Mouse (Mus musculus) left cerebral cortex, postnatal 10 days (tissue): ENCODE results near the gene Cadm2. TPM values are rescaled to one million over a fixed set of nuclear protein-coding genes. Genes with fewer than 3 reads are reported as not detected.

ENCODE experiments used
- DNase-seq, 2 experiments: peaks; one replicate each; pipeline ENCODE4 v3.0.0; 2021 to 2022; ENCODE audit warnings: low spot score in 2 of 2, mixed read lengths in 1 of 2; ENCODE audit errors: extremely low spot score in 1 of 2
- intact Hi-C: fragments of 180-260 bp; cut with DNase I; formaldehyde crosslinking; loops from one replicate; pipeline ENCODE4 v1.15.1; 2025
- total RNA-seq, 2 experiments: library from RNA; stranded (reverse); gene quantifications; 2 replicates each; pipeline ENCODE4 v1.2.3; 2021

Gene Cadm2
- total RNA-seq, 2 experiments from 2014 or later: 299 to 327 TPM

DNA sequence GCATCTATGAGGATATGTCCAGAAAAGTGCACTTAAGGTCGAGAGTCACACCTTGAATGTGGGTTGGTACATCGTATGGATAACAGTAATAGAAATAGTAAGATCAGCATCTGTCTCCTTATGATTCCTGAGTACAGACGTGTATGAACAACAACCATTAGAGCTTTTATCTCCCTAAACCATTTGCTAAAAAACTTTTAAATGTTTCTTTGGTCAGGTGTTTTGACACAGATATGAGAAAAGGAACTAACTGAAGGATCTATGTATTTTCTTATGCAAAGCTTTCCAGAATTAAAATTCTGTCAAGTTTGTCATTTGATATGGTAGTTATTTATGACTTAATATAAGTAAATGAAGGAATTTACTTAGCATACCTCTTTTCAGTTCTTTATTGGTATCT lies 617.5 kb downstream of the Cadm2 start:
- DNase-seq: no peak
- intact Hi-C loops: no loop called here

DNA sequence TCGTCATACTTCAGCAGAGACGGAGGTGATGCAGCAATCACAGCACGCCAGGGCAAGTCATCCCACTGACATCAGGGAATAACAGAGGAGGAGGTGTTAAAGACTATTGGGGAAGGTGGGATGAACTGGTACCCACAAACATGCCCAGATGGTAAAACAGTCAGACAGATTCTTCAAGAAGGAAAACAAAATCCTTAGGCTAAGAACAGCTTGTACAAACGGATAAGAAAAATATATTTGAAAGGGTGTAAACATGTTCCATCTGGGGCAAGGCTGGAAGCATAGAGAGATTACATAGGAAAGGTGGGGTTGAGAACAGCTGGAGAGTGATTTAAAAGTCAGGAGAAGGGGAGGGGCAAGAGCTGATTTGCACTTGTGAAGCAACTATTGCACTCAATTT lies 619.0 kb downstream of the Cadm2 start:
- DNase-seq: peak in 1 of 2 experiments; percentile 18
- intact Hi-C loops: no loop called here

DNA sequence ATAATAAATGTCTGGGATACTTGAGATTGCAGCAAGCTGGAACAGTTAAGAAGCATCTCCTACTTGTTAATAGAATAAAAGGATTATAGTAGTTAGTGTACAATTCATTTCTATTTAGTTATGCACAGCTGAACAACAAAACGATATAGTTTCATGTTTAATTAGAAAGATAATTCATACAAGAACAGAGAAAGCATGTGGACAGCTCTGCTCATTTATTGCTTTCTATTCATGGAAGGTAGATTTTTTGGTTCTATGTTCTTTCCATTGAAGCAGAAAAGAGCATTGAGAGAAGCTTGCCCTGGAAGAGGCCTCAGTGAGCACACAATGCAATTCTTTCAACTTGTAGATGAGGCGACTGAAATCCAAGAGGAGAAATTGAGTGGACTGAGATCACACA lies 623.2 kb downstream of the Cadm2 start:
- DNase-seq: no peak
- intact Hi-C loops: no loop called here

DNA sequence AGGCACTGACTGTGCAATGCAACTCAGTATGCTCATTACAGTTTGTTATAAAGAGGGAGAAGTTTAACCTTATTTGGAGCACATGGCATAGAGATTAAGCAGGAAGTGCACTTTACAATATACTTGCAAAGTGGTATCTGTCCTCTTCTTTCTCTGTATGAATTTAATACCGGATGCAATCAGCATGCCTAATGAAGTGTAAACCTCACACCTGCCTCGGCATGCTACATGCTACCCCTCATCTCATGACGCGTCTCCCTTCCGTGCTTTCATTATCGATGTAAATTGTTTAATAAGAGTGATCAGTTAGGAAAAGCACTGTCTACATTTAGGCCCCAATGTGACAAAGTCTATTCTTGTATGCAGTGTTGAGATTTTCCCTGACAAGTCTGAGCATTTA lies 633.0 kb downstream of the Cadm2 start:
- intact Hi-C loops: no loop called here
- no peak for DNase-seq

DNA sequence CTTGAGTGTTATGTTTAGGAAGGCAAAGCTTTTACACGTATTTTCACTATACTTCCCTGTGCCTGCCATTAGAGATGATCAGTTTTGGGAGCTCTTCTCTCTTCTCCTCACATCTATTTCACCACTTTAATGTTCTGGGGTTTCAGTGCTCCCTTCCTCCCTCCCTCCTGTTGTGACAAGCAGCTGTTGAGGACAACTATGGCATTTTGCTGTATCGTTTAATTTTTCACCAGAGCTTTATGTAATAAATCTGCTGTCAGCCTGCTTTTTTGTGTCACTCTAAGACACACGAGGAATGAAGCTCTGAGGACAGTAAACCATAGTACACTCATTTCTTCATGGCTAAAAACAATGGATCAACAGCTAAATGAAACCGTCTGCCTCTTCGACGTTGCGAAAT lies 633.8 kb downstream of the Cadm2 start:
- intact Hi-C loops: no loop called here
- no peak for DNase-seq

DNA sequence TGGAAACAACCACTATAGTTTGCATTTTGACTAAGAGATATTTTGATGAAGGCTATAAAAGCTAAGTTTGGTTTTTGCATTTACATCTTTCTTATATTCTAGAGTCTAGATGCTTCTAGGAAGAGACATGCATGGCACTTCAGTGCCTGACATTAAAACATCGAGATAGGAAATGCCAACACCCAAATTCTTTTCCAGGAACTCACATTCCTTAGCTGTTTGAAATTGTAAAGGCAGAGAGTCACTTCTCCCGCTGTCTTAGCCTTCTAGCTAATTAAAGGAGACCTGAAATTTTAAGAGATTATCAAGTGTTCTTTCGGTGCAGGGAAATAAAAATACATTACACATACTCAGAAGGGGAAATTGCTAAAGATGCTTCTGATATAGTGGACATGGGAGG lies 649.8 kb downstream of the Cadm2 start:
- DNase-seq: no peak
- intact Hi-C loops: no loop called here

DNA sequence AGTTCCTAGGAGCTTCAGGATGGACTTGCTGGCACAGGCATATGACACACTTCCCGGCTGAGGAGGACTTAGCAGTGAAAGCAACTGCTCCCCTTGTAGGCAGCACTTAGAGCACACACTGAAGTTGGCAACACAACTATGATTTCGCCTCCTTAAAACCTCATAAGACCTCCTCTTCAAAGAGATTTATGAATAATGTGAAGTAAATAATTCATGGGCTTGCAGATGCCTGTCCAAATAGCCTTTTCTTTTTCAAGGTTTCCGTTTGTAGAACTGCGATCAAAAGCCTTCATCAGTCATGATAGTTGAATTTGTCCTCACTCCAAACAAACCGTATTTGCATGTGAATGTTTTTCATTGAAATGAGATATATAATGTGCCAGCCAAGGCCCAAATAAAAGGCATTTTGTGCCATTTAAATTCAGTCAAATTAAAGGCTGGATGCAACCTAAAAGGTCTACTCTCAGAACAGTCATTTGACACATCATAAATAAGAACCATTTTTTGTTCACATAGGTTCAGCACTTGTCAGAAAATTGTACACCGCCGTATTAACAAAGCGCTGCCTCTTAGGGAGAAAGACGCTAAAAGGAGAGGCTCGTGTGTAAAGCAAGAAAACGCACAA lies 651.1 kb downstream of the Cadm2 start:
- peak in 1 of 2 experiments; percentile 9 for DNase-seq
- intact Hi-C loops: no loop called here

DNA sequence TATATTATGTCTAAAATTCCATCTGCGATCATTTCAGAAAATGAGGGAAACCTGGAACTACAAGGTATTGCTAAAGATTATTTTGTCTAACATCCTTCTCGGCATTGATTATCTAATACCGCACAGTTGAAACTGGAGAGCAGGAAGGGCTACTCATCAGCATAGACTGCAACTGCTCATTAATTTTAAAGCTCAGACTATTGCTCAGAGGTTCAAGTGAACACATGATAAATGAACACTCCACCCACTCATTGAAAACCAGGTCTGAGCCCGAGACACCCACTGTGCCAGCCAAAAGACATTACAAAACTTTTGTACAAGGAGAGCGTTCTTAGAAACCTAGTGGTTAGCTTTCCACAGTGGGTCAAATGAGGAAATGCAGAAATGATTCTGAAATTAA lies 652.4 kb downstream of the Cadm2 start:
- intact Hi-C loops: no loop called here
- DNase-seq: no peak

DNA sequence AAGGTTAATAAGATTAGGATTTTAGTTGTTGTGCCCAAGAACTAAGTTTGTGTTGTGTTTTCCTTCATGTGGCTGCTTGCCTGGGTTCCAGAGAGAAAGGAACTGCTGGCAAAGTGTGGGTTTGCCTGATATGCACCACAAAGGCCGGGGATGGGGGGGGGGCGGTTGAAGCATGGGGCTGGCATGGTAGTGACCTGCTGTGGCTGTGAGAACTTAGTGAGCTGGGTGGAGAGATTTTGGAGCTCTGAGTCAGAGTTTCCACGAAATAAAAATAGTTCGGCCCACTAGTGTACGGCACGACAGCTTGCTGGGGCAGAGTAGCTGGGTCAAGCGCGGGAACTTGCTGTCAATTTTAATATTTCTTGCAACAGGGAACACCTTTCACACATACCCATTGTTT lies 653.0 kb downstream of the Cadm2 start:
- DNase-seq: no peak
- intact Hi-C loops: no loop called here

DNA sequence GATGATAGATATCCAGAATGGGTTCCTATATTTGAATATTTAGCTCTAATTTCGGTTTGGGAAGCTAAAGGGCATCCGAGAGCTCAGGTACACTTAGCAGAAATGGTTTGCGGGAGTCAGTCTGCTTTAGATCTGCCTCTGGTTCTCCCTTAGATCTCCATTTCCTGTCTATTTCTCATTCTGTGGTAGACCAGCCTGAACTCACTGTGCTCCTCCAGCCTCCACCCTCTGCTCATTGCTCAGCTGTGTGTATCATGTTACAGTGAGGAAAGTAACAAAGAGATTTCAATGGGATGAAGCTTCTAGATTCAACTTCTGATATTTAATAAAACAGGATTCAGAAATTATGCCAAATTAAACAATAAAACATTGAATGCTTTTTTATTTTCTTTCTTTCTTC lies 661.6 kb downstream of the Cadm2 start:
- no peak for DNase-seq
- intact Hi-C loops: no loop called here

DNA sequence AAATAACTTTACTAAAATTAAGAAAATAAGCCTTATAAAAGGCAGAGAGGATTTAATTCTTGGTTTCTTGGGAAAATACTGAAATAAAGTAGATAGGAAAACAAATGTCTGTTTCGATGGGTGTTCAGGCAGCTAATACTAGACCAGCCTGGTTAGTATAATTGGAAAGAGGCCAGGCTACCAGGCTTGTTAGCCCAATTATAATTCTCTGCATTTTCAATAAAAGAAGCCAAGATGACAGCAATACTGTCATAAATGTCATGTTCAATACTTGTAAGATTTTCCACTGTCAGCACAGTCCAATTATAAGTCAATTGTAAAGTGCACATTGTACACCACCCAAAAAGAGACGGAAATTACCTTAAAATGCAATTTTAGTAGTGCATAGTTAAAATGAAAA lies 664.8 kb downstream of the Cadm2 start:
- intact Hi-C loops: no loop called here

DNA sequence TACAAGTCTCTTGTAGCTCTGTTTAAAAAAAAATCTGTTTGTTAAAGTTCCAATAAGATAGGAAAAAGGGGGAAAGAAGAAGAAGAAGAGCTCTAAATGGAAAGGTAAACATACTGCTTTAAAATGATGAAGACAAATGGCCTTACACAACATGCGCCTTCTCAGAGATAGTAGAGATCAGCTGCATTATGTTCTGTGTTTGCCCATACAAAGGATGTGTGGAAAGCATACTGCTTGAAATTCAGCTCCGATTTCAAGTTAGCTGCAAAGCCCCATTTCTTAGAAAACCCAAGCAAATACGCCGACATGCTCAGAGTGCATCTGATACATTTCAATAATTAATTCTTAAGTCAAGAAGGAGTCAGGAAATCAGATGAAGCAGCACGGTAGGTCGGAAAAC lies 684.4 kb downstream of the Cadm2 start:
- intact Hi-C loops: no loop called here
- no peak for DNase-seq

More for the DNA sequence above, 664.8 kb downstream of the Cadm2 start:
- no peak for DNase-seq

DNA sequence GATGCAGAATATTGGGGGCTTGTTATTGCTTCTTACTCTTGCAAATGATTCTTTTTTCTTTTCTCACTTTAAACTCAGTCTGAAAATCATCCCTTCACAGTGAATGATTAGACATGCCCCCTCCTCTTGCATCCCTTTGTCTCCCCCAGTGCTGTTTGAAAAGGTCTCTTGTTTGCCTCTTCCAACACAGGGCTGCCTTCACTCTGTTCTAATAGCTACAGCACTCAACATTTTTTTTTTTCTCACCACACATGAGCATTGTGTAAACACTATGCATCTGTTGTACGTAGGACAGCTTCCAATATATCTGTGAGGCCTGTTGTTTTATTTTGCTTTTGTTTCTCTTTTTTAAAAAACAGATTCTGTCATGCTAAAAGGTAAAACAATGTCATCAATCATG lies 695.2 kb downstream of the Cadm2 start:
- intact Hi-C loops: no loop called here
- DNase-seq: no peak

DNA sequence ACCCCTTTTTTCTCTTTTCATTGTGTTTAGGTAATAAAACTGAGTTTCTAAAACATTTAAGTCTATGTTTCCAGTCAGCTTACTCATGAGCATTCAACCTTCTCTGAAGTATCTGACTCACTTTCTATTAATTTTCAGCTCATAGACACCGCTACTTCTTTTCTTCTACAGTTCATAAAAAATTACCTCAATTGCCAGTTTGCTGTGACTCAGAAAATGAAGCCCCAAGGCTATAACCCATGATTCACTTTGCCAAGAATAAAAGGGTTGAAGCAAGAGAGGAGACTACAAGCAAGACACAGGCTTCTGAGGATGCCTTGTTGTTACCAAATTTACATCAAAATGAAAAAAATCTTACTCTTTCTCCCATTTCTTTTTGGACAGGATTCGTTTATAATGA lies 698.0 kb downstream of the Cadm2 start:
- intact Hi-C loops: no loop called here

DNA sequence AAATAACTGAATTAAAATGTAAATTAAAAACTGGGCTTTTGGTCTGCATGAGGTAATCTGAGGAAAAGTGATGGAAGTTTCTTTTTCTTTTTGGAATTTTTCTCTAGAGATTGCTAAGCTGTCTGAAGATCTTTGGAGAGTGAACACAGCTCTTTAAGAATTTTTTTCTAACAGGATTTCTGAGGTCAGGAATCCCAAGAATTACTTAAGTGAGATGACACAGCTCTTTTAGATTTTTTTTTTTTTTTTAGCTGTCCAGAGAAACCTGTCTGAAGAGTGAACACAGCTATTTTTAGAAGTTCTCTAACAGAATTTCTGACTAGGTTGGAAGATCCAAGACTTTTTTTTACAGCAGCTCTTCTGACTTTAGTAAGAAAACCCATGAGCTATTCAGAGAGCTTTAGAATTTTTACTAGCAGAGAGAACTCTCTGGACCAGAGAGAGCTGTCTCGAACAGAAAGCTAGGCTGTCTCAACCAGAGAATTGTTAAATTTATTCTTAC lies 699.2 kb downstream of the Cadm2 start:
- no peak for DNase-seq
- intact Hi-C loops: no loop called here

More for the DNA sequence above, 698.0 kb downstream of the Cadm2 start:
- no peak for DNase-seq

DNA sequence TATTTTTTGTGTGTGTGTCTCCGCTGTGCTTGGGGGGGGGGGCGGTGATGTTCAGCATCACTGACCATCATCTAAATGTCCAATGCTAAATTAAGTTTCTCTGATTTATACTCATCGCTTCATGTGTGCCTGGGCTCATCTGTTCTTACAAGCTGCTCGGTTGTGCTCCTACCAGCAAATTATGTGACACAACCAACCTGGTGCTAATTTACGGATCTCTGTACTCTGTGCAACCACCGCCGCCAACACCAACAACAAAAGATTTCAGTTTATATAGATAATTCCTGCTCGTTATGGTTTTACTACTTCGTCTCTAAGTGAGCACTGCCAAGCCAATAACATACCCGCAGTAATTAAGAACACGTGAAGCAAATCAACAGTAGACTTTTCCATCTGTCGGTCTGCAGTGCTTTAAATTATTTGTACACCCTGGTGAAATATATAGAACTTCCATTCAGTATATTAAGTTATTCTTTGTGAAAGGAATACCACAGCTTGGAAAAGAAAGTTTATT lies 700.8 kb downstream of the Cadm2 start:
- intact Hi-C loops: no loop called here

DNA sequence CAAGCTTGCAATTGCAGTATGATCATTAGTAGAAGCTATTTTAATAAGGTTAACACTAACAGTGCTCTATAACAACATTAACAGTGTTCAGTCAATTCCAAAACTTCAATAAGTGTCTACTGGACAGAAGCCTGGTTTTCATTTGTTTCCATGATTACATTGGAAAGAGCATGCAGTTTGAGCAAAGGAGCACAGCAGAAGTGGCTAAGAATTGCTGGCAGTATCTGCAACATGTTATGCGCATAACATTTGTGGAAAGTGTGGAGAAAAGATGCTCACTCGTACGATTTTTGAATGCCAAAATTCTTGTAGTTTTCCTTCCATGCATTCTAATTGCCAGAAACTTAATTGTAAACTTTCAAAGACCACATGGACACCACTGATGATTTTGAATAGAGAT lies 718.9 kb downstream of the Cadm2 start:
- DNase-seq: no peak
- intact Hi-C loops: no loop called here

More for the DNA sequence above, 700.8 kb downstream of the Cadm2 start:
- DNase-seq: no peak

DNA sequence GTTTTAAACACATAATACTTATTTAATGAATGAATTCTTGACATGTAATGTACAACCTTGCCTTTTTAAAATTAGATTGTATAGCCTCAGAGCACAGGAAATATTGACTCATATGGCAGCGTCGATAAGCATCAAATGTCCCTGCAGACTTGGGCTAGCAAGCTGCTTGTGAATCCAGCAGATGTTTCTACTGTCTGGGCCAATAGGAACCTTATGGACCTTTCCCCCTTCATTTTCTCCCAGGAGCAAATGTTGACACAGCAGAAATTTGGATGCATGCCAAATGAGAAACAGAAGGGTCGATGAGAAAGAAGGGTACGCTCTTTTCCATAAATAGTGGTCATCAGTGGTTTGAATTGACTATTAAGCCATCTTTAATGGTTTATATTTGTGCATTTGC lies 720.0 kb downstream of the Cadm2 start:
- no peak for DNase-seq
- intact Hi-C loops: no loop called here

DNA sequence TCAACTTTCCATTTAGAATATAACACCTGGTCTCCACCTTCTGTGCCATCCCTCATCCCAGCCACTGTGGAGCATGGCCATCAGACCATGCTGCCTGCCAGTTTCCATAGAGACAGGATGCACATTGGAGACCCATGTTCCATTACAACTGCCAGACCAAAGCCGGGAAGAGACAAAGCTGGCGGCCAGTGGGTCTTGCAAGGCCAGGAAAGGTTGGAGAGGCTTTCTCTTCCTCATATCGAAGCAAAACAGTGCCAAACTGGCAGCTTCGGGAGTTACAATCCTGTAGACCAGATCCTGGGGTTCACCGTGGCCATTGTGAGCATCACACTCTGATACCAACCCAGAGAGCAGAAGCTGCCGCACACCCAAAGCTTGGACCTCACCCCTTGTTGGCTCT lies 728.3 kb downstream of the Cadm2 start:
- intact Hi-C loops: no loop called here
- DNase-seq: no peak

DNA sequence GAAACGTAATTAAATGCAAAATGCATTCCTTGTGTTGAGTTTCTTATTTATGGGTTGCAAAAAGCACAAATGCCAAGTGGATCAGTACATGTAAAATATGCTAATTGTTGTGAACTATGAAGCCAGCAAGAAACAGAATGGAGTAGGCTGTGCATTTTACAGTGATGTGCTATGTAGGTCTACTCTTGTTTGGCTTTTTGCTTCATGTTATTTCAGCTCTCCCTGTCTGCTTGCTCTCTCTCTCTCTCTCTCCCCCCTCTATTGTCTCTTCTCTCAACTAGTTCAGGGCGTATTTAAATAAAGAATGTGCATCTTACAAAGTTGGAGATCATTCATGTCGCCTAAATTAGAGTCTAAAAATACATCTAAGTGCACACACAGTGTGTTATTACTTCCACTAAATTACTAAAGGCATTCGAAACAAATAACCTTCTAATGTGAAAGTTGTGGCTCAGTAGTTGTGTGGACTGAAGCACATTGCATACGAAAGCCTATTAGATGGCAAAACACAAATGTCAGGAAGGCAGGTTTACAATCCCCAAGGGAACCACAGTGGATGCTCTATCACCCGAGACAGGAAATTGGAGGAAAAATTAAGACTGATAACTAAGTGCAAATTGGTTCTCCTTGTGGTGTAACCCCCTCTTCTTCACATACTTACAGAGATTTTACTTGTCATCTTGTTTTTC lies 729.0 kb downstream of the Cadm2 start:
- intact Hi-C loops: no loop called here
- no peak for DNase-seq
